Mouse (Mus musculus): Measurements from ENCODE around the gene Pla2g2d. TPM values are rescaled to one million over a fixed set of nuclear protein-coding genes. Genes with fewer than 3 reads are reported as not detected.

The Pla2g2d gene
- polyA plus RNA-seq, 1 experiment = 8.4 TPM

GRCm38 (mm10) chr4:138824660-138825059 is 49.1 kb downstream of the Pla2g2d start:
- H3K27me3 ChIP-seq (replicated peaks; ENCODE audit: control insufficient read depth, insufficient read depth, low read length) = no peaks in the 10 kb centered on the region
- no peak overlapping the region for H3K4me3 ChIP-seq (ENCODE audit: insufficient read depth, low read depth, low read length)
- no peak overlapping the region for H3K27ac ChIP-seq (ENCODE audit: insufficient read depth, low read depth, low read length)
- WGBS = 83% methylated on average over 2 of the region's 2 CpGs
- no peaks in the 10 kb centered on the region for H3K36me3 ChIP-seq (ENCODE audit: control insufficient read depth, insufficient read depth, low read length)
- TF ChIP-seq CTCF (conservative IDR thresholded peaks at IDR 0.05; ENCODE audit: insufficient read depth, insufficient read length, low read depth, low read length) (no peak; the same call in 1 of the 2 replicates), POLR2A (IDR thresholded peaks at IDR 0.05; ENCODE audit: low read depth, low read length) (no peak)
- no peaks in the 10 kb centered on the region for H3K4me1 ChIP-seq (ENCODE audit: control insufficient read depth, insufficient read depth, low read length)
- peak; percentile 34 for DNase-seq

GRCm38 (mm10) chr4:138825751-138826567 is 50.4 kb downstream of the Pla2g2d start:
- Histone ChIP-seq H3K36me3 (ENCODE audit: control insufficient read depth, insufficient read depth, low read length) (no peaks in the 10 kb centered on the region), H3K27ac (ENCODE audit: insufficient read depth, low read depth, low read length) (no peak overlapping the region), H3K4me3 (ENCODE audit: insufficient read depth, low read depth, low read length) (no peak overlapping the region), H3K4me1 (ENCODE audit: control insufficient read depth, insufficient read depth, low read length) (no peaks in the 10 kb centered on the region), H3K27me3 (replicated peaks; ENCODE audit: control insufficient read depth, insufficient read depth, low read length) (no peaks in the 10 kb centered on the region)
- DNase-seq = peak; percentile 57
- 24% methylated on average over 18 of the region's 18 CpGs for WGBS
- TF ChIP-seq CTCF (conservative IDR thresholded peaks at IDR 0.05; ENCODE audit: insufficient read depth, insufficient read length, low read depth, low read length) (no peak), POLR2A (IDR thresholded peaks at IDR 0.05; ENCODE audit: low read depth, low read length) (no peak)

GRCm38 (mm10) chr4:138827147-138827546 is 51.6 kb downstream of the Pla2g2d start:
- DNase-seq = no peak
- TF ChIP-seq CTCF (conservative IDR thresholded peaks at IDR 0.05; ENCODE audit: insufficient read depth, insufficient read length, low read depth, low read length) = no peak
- no peak for TF ChIP-seq POLR2A (IDR thresholded peaks at IDR 0.05; ENCODE audit: low read depth, low read length)

More at GRCm38 (mm10) chr4:138827147-138827546, 51.6 kb downstream of the Pla2g2d start:
- H3K4me1 ChIP-seq (ENCODE audit: control insufficient read depth, insufficient read depth, low read length) = no peaks in the 10 kb centered on the region
- H3K27me3 ChIP-seq (replicated peaks; ENCODE audit: control insufficient read depth, insufficient read depth, low read length) = no peaks in the 10 kb centered on the region
- H3K36me3 ChIP-seq (ENCODE audit: control insufficient read depth, insufficient read depth, low read length) = no peaks in the 10 kb centered on the region
- 73% methylated on average over 11 of the region's 11 CpGs for WGBS
- H3K4me3 ChIP-seq (ENCODE audit: insufficient read depth, low read depth, low read length) = no peak overlapping the region
- no peak overlapping the region for H3K27ac ChIP-seq (ENCODE audit: insufficient read depth, low read depth, low read length)

Other genes starting within 250 kb of the Pla2g2d start
- gene Vwa5b1, start 139.9 kb upstream of the Pla2g2d start, polyA plus RNA-seq (2012; rRNA removed) = 0.08 TPM in 1 of 2 replicates, not detected in the other
- gene Pla2g2c, start 50.9 kb upstream of the Pla2g2d start, polyA plus RNA-seq (2012; rRNA removed) = 0.87 and 1.2 TPM in 2 replicates
- 5.6 and 6.8 TPM in 2 replicates for gene Ubxn10, start 38.6 kb upstream of the Pla2g2d start, polyA plus RNA-seq (2012; rRNA removed)
- gene Pla2g2f, start 18.1 kb upstream of the Pla2g2d start, polyA plus RNA-seq (2012; rRNA removed) = 0.03 TPM in 1 of 2 replicates, not detected in the other
- gene Pla2g5, start 87.7 kb downstream of the Pla2g2d start, polyA plus RNA-seq (2012; rRNA removed) = 63.0 and 66.1 TPM in 2 replicates
- gene Gm13030, start 98.2 kb downstream of the Pla2g2d start, polyA plus RNA-seq (2012; rRNA removed) = not detected in 2 replicates
- 0.11 TPM in 1 of 2 replicates, not detected in the other for gene Pla2g2e, start 102.2 kb downstream of the Pla2g2d start, polyA plus RNA-seq (2012; rRNA removed)
- gene Otud3, start 138.2 kb downstream of the Pla2g2d start, polyA plus RNA-seq (2012; rRNA removed) = 8.3 and 8.4 TPM in 2 replicates
- gene Rnf186, start 191.4 kb downstream of the Pla2g2d start, polyA plus RNA-seq (2012; rRNA removed) = 126 and 171 TPM in 2 replicates
- gene Tmco4, start 197.2 kb downstream of the Pla2g2d start, polyA plus RNA-seq (2012; rRNA removed) = 19.6 and 22.4 TPM in 2 replicates